Mouse (Mus musculus): ENCODE data around the gene Slc30a10.

The Slc30a10 gene

GRCm38 (mm10) chr1:185469551-185470021 lies 14.9 kb downstream of the Slc30a10 start:
- no peak for DNase-seq

GRCm38 (mm10) chr1:185472025-185472720 lies 17.5 kb downstream of the Slc30a10 start:
- DNase-seq = no peak

GRCm38 (mm10) chr1:185472730-185473129 lies 18.1 kb downstream of the Slc30a10 start:
- no peak for DNase-seq

GRCm38 (mm10) chr1:185473437-185473836 lies 18.8 kb downstream of the Slc30a10 start:
- DNase-seq = no peak

- no peak for DNase-seq
Observed at GRCm38 (mm10) chr1:185479861-185480260, 25.2 kb downstream of the Slc30a10 start.

GRCm38 (mm10) chr1:185482001-185482761 lies 27.5 kb downstream of the Slc30a10 start:
- DNase-seq = peak; percentile 13 to 44

GRCm38 (mm10) chr1:185482762-185483161 lies 28.1 kb downstream of the Slc30a10 start:
- no peak for DNase-seq

GRCm38 (mm10) chr1:185483356-185484057 lies 28.9 kb downstream of the Slc30a10 start:
- DNase-seq = no peak

- no peak for DNase-seq
Observed at GRCm38 (mm10) chr1:185484281-185484680, 29.6 kb downstream of the Slc30a10 start.

GRCm38 (mm10) chr1:185489893-185490292 lies 35.2 kb downstream of the Slc30a10 start:
- no peak for DNase-seq

- DNase-seq = no peak
Observed at GRCm38 (mm10) chr1:185490603-185491002, 36.0 kb downstream of the Slc30a10 start.

- DNase-seq = no peak
Observed at GRCm38 (mm10) chr1:185493439-185494034, 38.9 kb downstream of the Slc30a10 start.

- DNase-seq = no peak
Observed at GRCm38 (mm10) chr1:185496791-185497460, 42.3 kb downstream of the Slc30a10 start.

- no peak for DNase-seq
Observed at GRCm38 (mm10) chr1:185500602-185501001, 46.0 kb downstream of the Slc30a10 start.

- peak; percentile 17 to 36 for DNase-seq
Observed at GRCm38 (mm10) chr1:185501801-185502340, 47.2 kb downstream of the Slc30a10 start.

- no peak for DNase-seq
Observed at GRCm38 (mm10) chr1:185502550-185502949, 47.9 kb downstream of the Slc30a10 start.

GRCm38 (mm10) chr1:185509042-185509441 lies 54.4 kb downstream of the Slc30a10 start:
- no peak for DNase-seq

- DNase-seq = no peak
Observed at GRCm38 (mm10) chr1:185511306-185511705, 56.7 kb downstream of the Slc30a10 start.

GRCm38 (mm10) chr1:185515526-185515979 lies 60.9 kb downstream of the Slc30a10 start:
- no peak for DNase-seq

- DNase-seq = no peak
Observed at GRCm38 (mm10) chr1:185516041-185516440, 61.4 kb downstream of the Slc30a10 start.

- peak; percentile 19 to 42 for DNase-seq
Observed at GRCm38 (mm10) chr1:185517566-185517965, 62.9 kb downstream of the Slc30a10 start.
